In the genomic region with DNA sequence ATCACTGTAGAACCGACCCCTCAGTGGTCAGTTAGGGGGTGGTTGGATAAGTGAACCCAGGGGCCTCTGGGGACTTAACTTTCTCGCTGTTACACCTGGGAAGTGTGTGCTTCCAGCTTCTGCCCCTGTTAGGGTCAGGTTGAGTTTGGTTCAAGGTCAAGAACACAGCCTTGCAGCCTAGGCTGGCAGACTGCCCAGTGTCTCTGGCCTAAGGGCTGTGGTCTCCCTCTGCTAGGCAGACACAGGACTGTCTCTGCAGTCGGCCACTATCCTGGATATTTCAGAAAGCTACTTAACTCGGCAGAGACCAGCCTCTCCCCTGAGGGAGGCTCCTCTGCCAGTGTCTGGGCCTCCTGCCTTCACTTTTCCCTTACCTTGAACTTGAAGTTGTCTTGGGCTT, we compare ENCODE assay signal across 8 mouse cellular contexts. TPM values are rescaled to one million over a fixed set of nuclear protein-coding genes. Genes with fewer than 3 reads are reported as not detected.
DNase-seq lines count a peak whose midpoint lies in the region; ATAC-seq and TF ChIP-seq lines count a peak whose summit lies in the region.

No protein-coding gene starts in this region.

- no peaks in the 10 kb centered on the region for H3K36me3 ChIP-seq in kidney, adult 2 months (ENCODE audit: control insufficient read depth, insufficient read depth, low read length)
- peaks cover 27% of the 10 kb centered on the region for H3K36me3 ChIP-seq in embryonic facial prominence, embryonic 14.5 days (ENCODE audit: control insufficient read depth, insufficient read depth, low read length)
- peaks cover 22% of the 10 kb centered on the region for H3K36me3 ChIP-seq in kidney, embryonic 16.5 days (ENCODE audit: insufficient read depth, low read length)
- H3K36me3 ChIP-seq in neural tube, embryonic 13.5 days: peaks cover 44% of the 10 kb centered on the region

- H3K27me3 ChIP-seq in kidney, adult 2 months (replicated peaks; ENCODE audit: control insufficient read depth, insufficient read depth, low read length): no peaks in the 10 kb centered on the region
- peaks cover 3% of the 10 kb centered on the region; the same call in 1 of the 2 replicates for H3K27me3 ChIP-seq in embryonic facial prominence, embryonic 14.5 days (replicated peaks; ENCODE audit: control insufficient read depth, insufficient read depth, low read length)
- peaks cover 3% of the 10 kb centered on the region; the same call in 1 of the 2 replicates for H3K27me3 ChIP-seq in kidney, embryonic 16.5 days (ENCODE audit: insufficient read depth, low read length)
- H3K27me3 ChIP-seq in neural tube, embryonic 13.5 days: peaks cover 15% of the 10 kb centered on the region

- 43% methylated on average over 4 of the region's 4 CpGs for WGBS in kidney, adult 2 months
- 37% methylated on average over 4 of the region's 4 CpGs for WGBS in embryonic facial prominence, embryonic 14.5 days
- 26% methylated on average over 4 of the region's 4 CpGs for WGBS in kidney, embryonic 16.5 days
- 34% methylated on average over 4 of the region's 4 CpGs for WGBS in neural tube, embryonic 13.5 days

- no peak for TF ChIP-seq CTCF in kidney, adult 2 months (conservative IDR thresholded peaks at IDR 0.05; ENCODE audit: insufficient read depth, insufficient read length, low read depth, low read length)

- no peaks in the 10 kb centered on the region; the same call in 1 of the 2 replicates for H3K4me1 ChIP-seq in kidney, adult 2 months (ENCODE audit: control insufficient read depth, insufficient read depth, low read length)
- H3K4me1 ChIP-seq in embryonic facial prominence, embryonic 14.5 days (ENCODE audit: control insufficient read depth, insufficient read depth, low read length): peaks cover 22% of the 10 kb centered on the region
- H3K4me1 ChIP-seq in kidney, embryonic 16.5 days (ENCODE audit: insufficient read depth, low read length): peaks cover 61% of the 10 kb centered on the region
- peaks cover 83% of the 10 kb centered on the region for H3K4me1 ChIP-seq in neural tube, embryonic 13.5 days (replicated peaks)

- no peak for ATAC-seq in embryonic facial prominence, embryonic 14.5 days (ENCODE audit: low read depth)
- no peak for ATAC-seq in kidney, embryonic 16.5 days (ENCODE audit: low FRiP score, low TSS enrichment)
- no peak for ATAC-seq in neural tube, embryonic 13.5 days (ENCODE audit: low read depth)
- no peak for ATAC-seq in megakaryocyte progenitor cell, adult 5-6 weeks (replicated peaks; ENCODE audit: poor library complexity)

- H3K4me2 ChIP-seq in embryonic facial prominence, embryonic 14.5 days (ENCODE audit: low read depth, low read length): peak overlapping the region; percentile 73
- H3K4me2 ChIP-seq in kidney, embryonic 16.5 days (replicated peaks; ENCODE audit: low read depth, low read length): peak overlapping the region; percentile 87
- H3K4me2 ChIP-seq in neural tube, embryonic 13.5 days: peak overlapping the region; percentile 92

- peak; percentile 33 for DNase-seq in kidney, adult 2 months
- DNase-seq in kidney, adult 9 months: no peak
- DNase-seq in embryonic facial prominence, embryonic 14.5 days (ENCODE audit: low spot score): no peak
- DNase-seq in thymus, postnatal 36 days: no peak
- DNase-seq in heart, adult 8-10 months (ENCODE audit: low spot score): no peak

- H3K9ac ChIP-seq in embryonic facial prominence, embryonic 14.5 days (ENCODE audit: low read depth, low read length): peak overlapping the region; percentile 97
- no peak overlapping the region for H3K9ac ChIP-seq in kidney, embryonic 16.5 days (replicated peaks; ENCODE audit: low read length)
- peak overlapping the region; percentile 98 for H3K9ac ChIP-seq in neural tube, embryonic 13.5 days

- H3K9me3 ChIP-seq in embryonic facial prominence, embryonic 14.5 days (ENCODE audit: control insufficient read depth, low read length): no peaks in the 10 kb centered on the region
- no peaks in the 10 kb centered on the region for H3K9me3 ChIP-seq in kidney, embryonic 16.5 days (ENCODE audit: low read length)
- no peaks in the 10 kb centered on the region for H3K9me3 ChIP-seq in neural tube, embryonic 13.5 days

- H3K27ac ChIP-seq in kidney, adult 2 months (ENCODE audit: insufficient read depth, low read depth, low read length): no peak overlapping the region
- H3K27ac ChIP-seq in embryonic facial prominence, embryonic 14.5 days (replicated peaks; ENCODE audit: low read depth, low read length): peak overlapping the region; percentile 98; the same call in 1 of the 2 replicates
- no peak overlapping the region for H3K27ac ChIP-seq in kidney, embryonic 16.5 days (ENCODE audit: low read length)
- peak overlapping the region; percentile 98 for H3K27ac ChIP-seq in neural tube, embryonic 13.5 days (replicated peaks)

- no peak for TF ChIP-seq POLR2A in kidney, adult 2 months (IDR thresholded peaks at IDR 0.05; ENCODE audit: low read depth, low read length)

- no peak overlapping the region for H3K4me3 ChIP-seq in kidney, adult 2 months (ENCODE audit: insufficient read depth, low read depth, low read length)
- peak overlapping the region; percentile 86 for H3K4me3 ChIP-seq in embryonic facial prominence, embryonic 14.5 days (ENCODE audit: low read depth, low read length)
- peak overlapping the region; percentile 91; the same call in 1 of the 2 replicates for H3K4me3 ChIP-seq in kidney, embryonic 16.5 days (ENCODE audit: low read length)
- peak overlapping the region; percentile 96 for H3K4me3 ChIP-seq in neural tube, embryonic 13.5 days

RNA-seq across cellular contexts. Expression of a gene that starts 3.8 kb away (rescaled TPM):
- polyA plus RNA-seq in kidney, adult 2 months (2012; rRNA removed): 18.7 and 20.9 TPM in 2 replicates
- polyA plus RNA-seq in embryonic facial prominence, embryonic 14.5 days (2014; fragmentation: Nextera tagmentation; extraction: Ambion mirVana): 31.1 and 31.6 TPM in 2 replicates
- polyA plus RNA-seq in kidney, embryonic 16.5 days (2015; fragmentation: Nextera tagmentation; extraction: Ambion mirVana): 19.5 and 21.0 TPM in 2 replicates
- polyA plus RNA-seq in neural tube, embryonic 13.5 days (2015; fragmentation: Nextera tagmentation; extraction: Ambion mirVana): 23.4 and 30.7 TPM in 2 replicates
- 76.5 and 77.3 TPM in 2 replicates for total RNA-seq in megakaryocyte progenitor cell, adult 5-6 weeks (2015)
- total RNA-seq in megakaryocyte progenitor cell, adult 5-6 weeks (2017): 152 and 159 TPM in 2 replicates
- 10 to 100 TPM; 11.4 to 12.5 (median 11.9) TPM for total RNA-seq in heart, adult 8-10 months (2022)

RNA-seq across cellular contexts. Expression of a gene that starts 38.3 kb away (rescaled TPM):
- polyA plus RNA-seq in kidney, adult 2 months (2012; rRNA removed): not detected in 2 replicates
- polyA plus RNA-seq in embryonic facial prominence, embryonic 14.5 days (2014; fragmentation: Nextera tagmentation; extraction: Ambion mirVana): not detected in 2 replicates
- not detected in 2 replicates for polyA plus RNA-seq in kidney, embryonic 16.5 days (2015; fragmentation: Nextera tagmentation; extraction: Ambion mirVana)
- not detected in 2 replicates for polyA plus RNA-seq in neural tube, embryonic 13.5 days (2015; fragmentation: Nextera tagmentation; extraction: Ambion mirVana)
- not detected in 2 replicates for total RNA-seq in megakaryocyte progenitor cell, adult 5-6 weeks (2015)
- total RNA-seq in megakaryocyte progenitor cell, adult 5-6 weeks (2017): not detected in 2 replicates
- not detected for total RNA-seq in heart, adult 8-10 months (2022)

RNA-seq across cellular contexts. Expression of a gene that starts 38.4 kb away (rescaled TPM):
- polyA plus RNA-seq in kidney, adult 2 months (2012; rRNA removed): 42.0 and 56.2 TPM in 2 replicates
- polyA plus RNA-seq in embryonic facial prominence, embryonic 14.5 days (2014; fragmentation: Nextera tagmentation; extraction: Ambion mirVana): 13.4 and 14.8 TPM in 2 replicates
- 25.4 and 27.7 TPM in 2 replicates for polyA plus RNA-seq in kidney, embryonic 16.5 days (2015; fragmentation: Nextera tagmentation; extraction: Ambion mirVana)
- polyA plus RNA-seq in neural tube, embryonic 13.5 days (2015; fragmentation: Nextera tagmentation; extraction: Ambion mirVana): 28.6 and 28.8 TPM in 2 replicates
- total RNA-seq in megakaryocyte progenitor cell, adult 5-6 weeks (2015): 1.1 and 3.8 TPM in 2 replicates
- total RNA-seq in megakaryocyte progenitor cell, adult 5-6 weeks (2017): 2.6 and 8.5 TPM in 2 replicates
- total RNA-seq in heart, adult 8-10 months (2022): 10 to 100 TPM; 59.6 to 80.5 (median 71.9) TPM

Comparison
In these comparisons a context has a peak if more than half of its experiments do, and no peak if none do; other contexts are left out.
1. H3K27ac ChIP-seq: peak in embryonic facial prominence, embryonic 14.5 days (single experiment) and neural tube, embryonic 13.5 days (single experiment); none in kidney, adult 2 months (single experiment) and kidney, embryonic 16.5 days (single experiment).
2. Peak in every context shown above with its lines, with median percentiles within 50 percentile points of each other: H3K4me2 ChIP-seq.